Mouse (Mus musculus): ENCODE data around the gene Gal3st2. TPM values are rescaled to one million over a fixed set of nuclear protein-coding genes. Genes with fewer than 3 reads are reported as not detected.

The Gal3st2 gene
- polyA plus RNA-seq (2017; shearing (Covaris generic)) = not detected

GRCm38 (mm10) chr1:93861048-93861447 is at the start of gene Gal3st2:
Gene Gal3st2, plus strand, starts transcription at chr1:93861306.

GRCm38 (mm10) chr1:93824609-93825008 is 36.5 kb upstream of the Gal3st2 start, which contains the start of gene D2hgdh:
Gene D2hgdh, plus strand, starts transcription at chr1:93824909.

GRCm38 (mm10) chr1:93918011-93918410 is 56.9 kb downstream of the Gal3st2 start, which contains the start of gene Gal3st2b:
Gene Gal3st2b, plus strand, starts transcription at chr1:93918311.

Other genes with a start within 250 kb of the Gal3st2 start
- 137 TPM for gene Stk25, start 202.6 kb upstream of the Gal3st2 start, polyA plus RNA-seq (2017; shearing (Covaris generic))
- not detected for gene Bok, start 175.6 kb upstream of the Gal3st2 start, polyA plus RNA-seq (2017; shearing (Covaris generic))
- 122 TPM for gene Atg4b, start 109.8 kb upstream of the Gal3st2 start, polyA plus RNA-seq (2017; shearing (Covaris generic))
- 21.0 TPM for gene Thap4, start 106.4 kb upstream of the Gal3st2 start, polyA plus RNA-seq (2017; shearing (Covaris generic))
- 141 TPM for gene Dtymk, start 59.4 kb upstream of the Gal3st2 start, polyA plus RNA-seq (2017; shearing (Covaris generic))
- 29.4 TPM for gene Ing5, start 57.3 kb upstream of the Gal3st2 start, polyA plus RNA-seq (2017; shearing (Covaris generic))
- gene D2hgdh, start 36.4 kb upstream of the Gal3st2 start, polyA plus RNA-seq (2017; shearing (Covaris generic)) = 36.2 TPM
- not detected for gene Gal3st2b, start 57.0 kb downstream of the Gal3st2 start, polyA plus RNA-seq (2017; shearing (Covaris generic))
- gene Gal3st2c, start 129.2 kb downstream of the Gal3st2 start, polyA plus RNA-seq (2017; shearing (Covaris generic)) = 0.04 TPM
- gene Neu4, start 159.1 kb downstream of the Gal3st2 start, polyA plus RNA-seq (2017; shearing (Covaris generic)) = not detected
- gene Pdcd1, start 191.2 kb downstream of the Gal3st2 start, polyA plus RNA-seq (2017; shearing (Covaris generic)) = 207 TPM